Mouse (Mus musculus) limb, embryonic 11.5 days (tissue): ENCODE results near the gene Slc17a7. TPM values are rescaled to one million over a fixed set of nuclear protein-coding genes. Genes with fewer than 3 reads are reported as not detected.
A peak's percentile ranks its signal among the peaks of the same experiment; 100 is the strongest.

ENCODE experiments used
- ATAC-seq: fragments of 200-750 bp; cut with Nextera tagmentation; 2 replicates; pipeline ENCODE4 v1.8.0; 2017; ENCODE audit warnings: low read depth; ENCODE audit not compliant: insufficient number of reproducible peaks, low FRiP score, low TSS enrichment
- DNase-seq: peaks from one replicate; pipeline ENCODE4 v3.0.0-alpha.2; 2015; ENCODE audit warnings: low spot score
- H3K27ac ChIP-seq: fragments of 300-500 bp; sonication (generic); replicated peaks from 2 replicates; pipeline ENCODE4 v1.5.1; 2014; ENCODE audit warnings: low read depth, mild to moderate bottlenecking, low read length
- H3K27me3 ChIP-seq: fragments of 300-500 bp; sonication (generic); 2 replicates; pipeline ENCODE4 v1.6.1; 2014; ENCODE audit warnings: mild to moderate bottlenecking, low read length, mixed read lengths; ENCODE audit not compliant: control insufficient read depth, insufficient read depth
- H3K36me3 ChIP-seq: fragments of 300-500 bp; sonication (generic); 2 replicates; pipeline ENCODE4 v1.6.1; 2014; ENCODE audit warnings: mild to moderate bottlenecking, low read length, moderate library complexity, mixed read lengths; ENCODE audit not compliant: control insufficient read depth, insufficient read depth
- H3K4me1 ChIP-seq: fragments of 300-500 bp; sonication (generic); 2 replicates; pipeline ENCODE4 v1.6.1; 2014; ENCODE audit warnings: low read length, mixed read lengths; ENCODE audit not compliant: control insufficient read depth, insufficient read depth
- H3K4me2 ChIP-seq: fragments of 300-500 bp; sonication (generic); 2 replicates; pipeline ENCODE4 v1.6.1; 2014; ENCODE audit warnings: low read depth, mild to moderate bottlenecking, moderate library complexity; ENCODE audit not compliant: severe bottlenecking
- H3K4me3 ChIP-seq: fragments of 300-500 bp; sonication (generic); 2 replicates; pipeline ENCODE4 v1.5.1; 2014; ENCODE audit warnings: low read depth, low read length
- H3K9ac ChIP-seq: fragments of 300-500 bp; sonication (generic); 2 replicates; pipeline ENCODE4 v1.6.1; 2014; ENCODE audit warnings: mild to moderate bottlenecking, low read length
- H3K9me3 ChIP-seq: fragments of 300-500 bp; sonication (generic); 2 replicates; pipeline ENCODE4 v1.6.1; 2016; ENCODE audit warnings: low read length; ENCODE audit not compliant: control insufficient read depth
- WGBS: fragments of 180-500 bp; shearing (Covaris S2); extraction: QIAGEN DNeasy Blood & Tissue Kit; methylation state at CpG from one replicate; pipeline ENCODE4 v1.1.7; 2014; 5-methylcytosine and 5-hydroxymethylcytosine counted together
- polyA plus RNA-seq: library from polyadenylated mRNA; unstranded; fragments of >200 nt; fragmentation: Nextera tagmentation; extraction: Ambion mirVana; gene quantifications from 2 replicates; pipeline ENCODE4 v1.2.1, GENCODE M21; 2014

Slc17a7 gene
- polyA plus RNA-seq, 1 experiment from 2014 or later = 0.11 TPM

DNA sequence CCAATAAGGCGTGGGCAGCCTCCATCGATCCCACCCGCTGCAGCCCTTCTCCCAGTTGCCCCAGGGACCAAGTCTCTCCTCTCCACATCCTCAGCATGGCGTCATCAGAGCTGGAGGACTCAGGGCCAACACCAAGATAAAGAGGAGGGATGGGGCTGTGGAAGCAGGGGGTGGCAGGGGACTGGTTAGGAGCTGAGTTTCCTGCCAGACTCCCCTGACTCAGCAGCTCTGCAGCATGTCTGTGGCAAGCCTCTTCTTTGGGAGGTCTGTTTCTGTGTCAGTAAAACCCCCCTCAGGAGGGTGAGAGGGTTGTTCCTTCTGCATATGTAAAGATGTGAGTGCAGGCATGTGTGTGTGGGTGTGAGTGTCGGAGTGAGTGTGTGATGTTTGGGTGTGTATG is 33.2 kb downstream of the Slc17a7 start:
- ATAC-seq = no peak
- Histone ChIP-seq H3K27ac (no peak overlapping the region), H3K9me3 (no peaks in the 10 kb centered on the region; the same call in 1 of the 2 replicates), H3K4me2 (no peak overlapping the region), H3K27me3 (no peaks in the 10 kb centered on the region), H3K9ac (no peak overlapping the region), H3K4me1 (peaks cover 10% of the 10 kb centered on the region), H3K36me3 (no peaks in the 10 kb centered on the region), H3K4me3 (no peak overlapping the region)
- 68% methylated on average over 5 of the region's 5 CpGs for WGBS
- no peak for DNase-seq

DNA sequence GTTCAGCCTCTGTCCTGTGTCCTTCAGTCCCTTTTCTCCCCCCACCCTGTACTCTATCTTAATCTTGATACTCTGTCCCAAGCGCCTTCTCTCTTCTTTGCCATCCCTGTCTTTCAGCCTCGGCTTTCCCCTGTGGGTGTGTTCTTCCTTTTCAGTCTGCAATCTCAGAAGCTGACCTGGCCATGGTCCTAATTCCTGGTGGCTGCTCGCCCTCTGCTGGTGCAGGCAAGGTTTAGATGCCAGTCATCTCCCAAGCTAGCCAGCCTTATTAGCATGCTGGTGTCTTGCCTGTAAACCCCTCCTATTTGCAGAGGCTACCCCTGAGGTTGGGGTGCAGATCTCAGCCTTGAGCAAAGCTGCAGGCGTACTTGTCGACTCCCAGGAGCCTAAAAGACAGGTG is 34.7 kb downstream of the Slc17a7 start:
- peak; percentile 83 for DNase-seq
- 14% methylated on average over 5 of the region's 5 CpGs for WGBS
- Histone ChIP-seq H3K4me1 (peaks cover 4% of the 10 kb centered on the region; the same call in 1 of the 2 replicates), H3K36me3 (no peaks in the 10 kb centered on the region), H3K4me3 (no peak overlapping the region), H3K27me3 (no peaks in the 10 kb centered on the region), H3K9ac (no peak overlapping the region), H3K4me2 (no peak overlapping the region), H3K9me3 (no peaks in the 10 kb centered on the region; the same call in 1 of the 2 replicates), H3K27ac (no peak overlapping the region)
- 0 out of 2 replicates have a peak, but pooled peaks have one; percentile 6 for ATAC-seq

DNA sequence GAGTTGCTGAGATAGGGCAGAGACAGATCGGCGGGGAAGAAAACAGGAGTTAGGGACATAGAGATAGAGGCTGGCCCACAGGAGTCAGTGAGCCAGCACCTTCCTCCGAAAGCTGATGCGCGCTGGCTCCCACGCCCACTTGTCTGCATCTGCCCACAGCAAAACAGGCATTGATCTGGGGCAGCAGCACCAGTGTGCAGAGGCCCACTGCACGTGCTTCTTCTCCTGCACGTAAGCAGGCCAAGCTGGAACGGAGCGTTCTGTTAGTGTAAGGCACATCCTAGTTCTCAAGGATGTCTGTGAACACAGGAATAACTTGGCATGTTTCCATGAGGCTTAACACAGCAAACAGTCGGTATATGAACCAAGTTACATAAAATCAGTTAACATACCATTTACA is 35.2 kb downstream of the Slc17a7 start:
- H3K27me3 ChIP-seq = no peaks in the 10 kb centered on the region
- ATAC-seq (no peak), DNase-seq (no peak)
- H3K9ac ChIP-seq = no peak overlapping the region
- H3K4me3 ChIP-seq = no peak overlapping the region
- H3K4me1 ChIP-seq = peaks cover 4% of the 10 kb centered on the region; the same call in 1 of the 2 replicates
- H3K36me3 ChIP-seq = no peaks in the 10 kb centered on the region
- H3K4me2 ChIP-seq = no peak overlapping the region
- no peak overlapping the region for H3K27ac ChIP-seq
- 85% methylated on average over 11 of the region's 11 CpGs for WGBS
- H3K9me3 ChIP-seq = no peaks in the 10 kb centered on the region; the same call in 1 of the 2 replicates

DNA sequence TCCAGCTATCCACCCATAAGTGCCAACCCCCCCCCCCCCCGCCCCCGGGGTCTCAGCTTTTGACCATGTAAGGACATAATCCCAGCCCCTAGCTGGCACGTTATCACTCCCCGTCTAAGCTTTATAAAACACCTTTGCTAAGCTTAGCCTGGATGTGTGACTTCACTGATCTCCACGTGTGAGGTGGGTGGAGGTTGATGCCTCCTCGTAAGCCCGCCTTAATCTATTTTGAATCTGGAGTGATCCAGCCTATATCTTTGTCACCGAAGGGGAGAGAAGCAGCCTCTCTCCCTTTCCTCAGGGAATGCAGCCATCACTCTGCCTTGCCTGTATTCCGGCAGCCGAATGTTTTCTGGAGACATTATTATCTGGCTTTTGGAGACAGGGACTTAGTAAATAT is 38.9 kb downstream of the Slc17a7 start:
- no peaks in the 10 kb centered on the region for H3K4me1 ChIP-seq
- no peak for DNase-seq
- no peak overlapping the region for H3K4me3 ChIP-seq
- ATAC-seq = no peak
- no peaks in the 10 kb centered on the region; the same call in 1 of the 2 replicates for H3K9me3 ChIP-seq
- no peak overlapping the region for H3K27ac ChIP-seq
- no peak overlapping the region for H3K9ac ChIP-seq
- H3K4me2 ChIP-seq = no peak overlapping the region
- H3K27me3 ChIP-seq = no peaks in the 10 kb centered on the region
- 50% methylated on average over 9 of the region's 10 CpGs for WGBS
- H3K36me3 ChIP-seq = no peaks in the 10 kb centered on the region

DNA sequence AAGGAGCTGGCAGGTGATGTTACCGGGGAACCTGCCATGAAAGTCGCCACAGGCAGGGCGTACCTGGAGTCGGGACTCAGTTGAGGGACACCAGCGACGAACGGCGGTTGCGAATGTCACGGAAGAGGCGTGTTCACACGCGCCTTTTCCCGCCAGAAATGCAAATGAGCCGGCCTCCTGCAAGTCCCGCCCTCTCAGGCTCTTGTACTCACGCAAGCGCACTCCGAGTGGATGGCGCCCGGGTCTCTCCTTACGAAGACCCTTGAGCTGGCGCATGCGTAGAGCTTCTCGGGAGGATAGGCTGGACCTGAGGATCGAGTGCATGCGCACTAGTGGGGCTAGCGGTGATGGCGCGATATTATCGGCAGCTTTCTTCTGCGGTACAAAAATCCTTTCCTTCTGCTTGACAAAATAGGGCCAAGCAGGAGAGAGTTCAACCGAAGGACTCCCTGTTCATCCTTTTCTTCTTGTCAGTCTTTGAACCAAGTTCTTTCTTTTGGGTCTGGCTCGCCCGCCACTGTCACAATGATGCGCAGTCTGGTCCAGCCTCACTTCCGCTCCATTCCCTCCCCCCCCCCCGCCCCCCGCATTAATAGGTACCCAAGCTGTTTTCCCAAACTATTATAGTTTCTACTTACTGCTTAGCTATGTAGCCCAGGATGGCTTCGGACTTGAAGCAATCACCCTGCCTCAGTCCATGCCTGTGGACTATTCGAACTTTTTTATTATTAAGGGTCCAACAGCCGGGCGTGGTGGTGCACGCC is 40.8 kb downstream of the Slc17a7 start, which contains the start of gene Ccdc155:
Gene Ccdc155 (minus strand): TSS at position 513 of the 764 bp plus-strand sequence.
- Histone ChIP-seq H3K27ac (no peak within 1 kb of the TSS), H3K27me3 (no peaks in the 10 kb centered on the region), H3K4me1 (no peaks in the 10 kb centered on the region), H3K36me3 (no peaks in the 10 kb centered on the region), H3K9me3 (no peaks in the 10 kb centered on the region; the same call in 1 of the 2 replicates), H3K4me2 (peak within 1 kb of the TSS; percentile 44), H3K9ac (peak within 1 kb of the TSS; percentile 55; the same call in 1 of the 2 replicates), H3K4me3 (peak within 1 kb of the TSS; percentile 35)
- ATAC-seq (peak; percentile 96), DNase-seq (peak; percentile 99)
- WGBS = 10% methylated on average over 44 of the region's 44 CpGs

DNA sequence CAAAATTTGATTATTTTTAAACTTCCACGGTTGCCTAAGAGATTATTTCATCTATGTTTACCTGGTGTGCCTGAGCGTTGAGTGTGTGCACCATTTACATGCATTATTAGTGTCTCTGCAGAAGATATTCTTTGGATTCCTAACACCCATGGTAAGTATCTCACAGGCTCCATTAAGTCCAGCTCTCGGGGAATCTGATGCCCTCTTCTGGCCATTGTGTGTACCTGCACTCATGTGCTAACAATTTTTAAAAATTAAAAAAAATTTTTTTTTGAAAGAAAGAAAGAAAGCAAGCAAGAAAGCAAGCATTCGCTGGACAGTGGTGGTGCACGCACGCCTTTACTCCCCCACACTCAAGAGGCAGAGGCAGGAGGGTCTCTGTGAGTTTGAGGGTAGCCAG is 44.5 kb downstream of the Slc17a7 start:
- Histone ChIP-seq H3K27ac (no peak overlapping the region), H3K9ac (no peak overlapping the region), H3K4me3 (no peak overlapping the region), H3K4me1 (peaks cover 4% of the 10 kb centered on the region; the same call in 1 of the 2 replicates), H3K4me2 (no peak overlapping the region), H3K36me3 (no peaks in the 10 kb centered on the region), H3K9me3 (no peaks in the 10 kb centered on the region; the same call in 1 of the 2 replicates), H3K27me3 (peaks cover 27% of the 10 kb centered on the region)
- ATAC-seq = no peak
- 75% methylated on average over 6 of the region's 6 CpGs for WGBS
- DNase-seq = no peak

DNA sequence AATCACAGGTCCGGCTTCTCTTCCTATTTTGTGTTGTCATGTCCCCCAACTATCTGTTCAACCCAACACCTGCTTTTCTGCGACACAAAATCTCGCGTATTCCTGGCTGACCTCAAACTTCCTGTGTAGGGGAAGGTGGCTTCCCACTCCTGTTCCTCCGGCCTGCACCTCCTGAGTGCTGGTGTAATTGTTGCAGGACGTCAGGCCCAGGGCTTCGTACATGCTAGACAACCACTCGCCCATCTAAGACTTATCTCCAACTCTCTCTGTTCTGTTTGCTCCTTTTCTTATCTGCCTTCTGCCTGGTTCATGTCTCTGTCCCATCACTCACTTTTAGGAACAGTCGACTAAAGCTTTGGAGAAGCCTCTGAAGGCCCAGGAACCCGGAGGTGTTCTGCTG is 47.3 kb downstream of the Slc17a7 start:
- H3K4me2 ChIP-seq = no peak overlapping the region
- DNase-seq = no peak
- H3K4me3 ChIP-seq = no peak overlapping the region
- H3K9ac ChIP-seq = no peak overlapping the region
- H3K4me1 ChIP-seq = peaks cover 4% of the 10 kb centered on the region; the same call in 1 of the 2 replicates
- no peak overlapping the region for H3K27ac ChIP-seq
- H3K27me3 ChIP-seq = peaks cover 27% of the 10 kb centered on the region
- no peaks in the 10 kb centered on the region; the same call in 1 of the 2 replicates for H3K9me3 ChIP-seq
- ATAC-seq = no peak
- 73% methylated on average over 10 of the region's 10 CpGs for WGBS
- no peaks in the 10 kb centered on the region for H3K36me3 ChIP-seq

DNA sequence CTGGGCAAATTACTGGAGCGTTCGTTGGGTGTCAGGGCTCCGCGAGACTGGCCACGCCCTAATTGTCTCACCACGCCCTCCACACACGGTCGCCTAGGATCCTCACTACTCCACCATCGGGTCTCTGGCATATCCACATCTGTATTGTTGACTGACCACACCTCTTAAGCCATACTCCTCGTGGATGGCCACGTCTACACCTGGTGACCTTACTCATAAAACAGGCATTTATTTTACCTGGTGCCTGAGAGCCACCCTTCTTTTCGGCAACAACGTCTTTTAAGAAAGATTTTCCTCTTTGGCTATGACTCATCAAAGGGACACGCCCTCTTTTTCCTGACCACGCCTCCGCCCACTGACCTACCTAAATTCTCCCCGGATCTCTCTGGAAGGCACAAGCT is 48.1 kb downstream of the Slc17a7 start, which contains the start of gene Dkkl1:
Gene Dkkl1 (minus strand): TSS at position 297 of the 401 bp plus-strand sequence.
- H3K4me1 ChIP-seq = peaks cover 4% of the 10 kb centered on the region; the same call in 1 of the 2 replicates
- no peak within 1 kb of the TSS for H3K4me3 ChIP-seq
- no peak for DNase-seq
- H3K9ac ChIP-seq = no peak within 1 kb of the TSS
- H3K27me3 ChIP-seq = peaks cover 27% of the 10 kb centered on the region
- no peaks in the 10 kb centered on the region; the same call in 1 of the 2 replicates for H3K9me3 ChIP-seq
- 4% methylated on average over 17 of the region's 17 CpGs for WGBS
- no peak for ATAC-seq
- no peaks in the 10 kb centered on the region for H3K36me3 ChIP-seq
- no peak within 1 kb of the TSS for H3K27ac ChIP-seq
- peak within 1 kb of the TSS; percentile 18; the same call in 1 of the 2 replicates for H3K4me2 ChIP-seq
